Mouse (Mus musculus) gastrocnemius, adult 8-10 months (tissue): Measurements from ENCODE around the gene Gm21970. TPM values are rescaled to one million over a fixed set of nuclear protein-coding genes. Genes with fewer than 3 reads are reported as not detected.

ENCODE experiments used
- DNase-seq, 2 experiments: peaks; one replicate each; pipeline ENCODE4 v3.0.0; 2022; ENCODE audit warnings: low spot score in 2 of 2
- total RNA-seq, 4 experiments: library from RNA; stranded (reverse); gene quantifications; 2 replicates each; pipeline ENCODE4 v1.2.4; 2022

The Gm21970 gene
- total RNA-seq, 4 experiments from 2014 or later: 1.3 TPM; not detected in 3

DNA sequence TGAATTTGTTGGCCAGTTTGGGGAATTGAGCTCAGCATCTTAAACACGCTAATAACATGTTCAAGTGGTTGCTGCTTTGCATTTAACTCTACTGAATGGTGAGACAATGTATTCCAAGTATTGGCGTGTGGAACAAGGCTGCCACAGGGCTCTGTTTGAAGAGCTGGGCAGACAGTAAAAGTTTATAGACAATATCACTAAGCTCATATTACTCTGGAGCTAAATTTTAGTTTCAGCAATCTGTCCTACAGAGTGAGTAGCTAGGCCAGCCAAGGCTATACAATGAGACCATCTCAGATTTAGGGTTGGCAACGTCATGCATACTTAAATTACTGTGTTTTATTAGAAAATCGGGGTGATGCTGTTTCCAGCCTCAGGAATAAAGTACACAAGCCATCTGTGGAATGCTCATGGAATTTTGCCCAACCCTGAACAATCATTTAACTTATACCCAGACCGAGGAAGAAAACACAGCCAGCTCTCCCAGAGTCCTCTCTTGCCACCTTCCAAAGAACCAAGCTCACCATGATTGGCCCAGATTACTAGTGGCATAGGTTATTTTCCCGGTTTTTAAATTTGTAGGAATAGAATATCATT is 10.1 kb downstream of the Gm21970 start:
- no peak for DNase-seq

DNA sequence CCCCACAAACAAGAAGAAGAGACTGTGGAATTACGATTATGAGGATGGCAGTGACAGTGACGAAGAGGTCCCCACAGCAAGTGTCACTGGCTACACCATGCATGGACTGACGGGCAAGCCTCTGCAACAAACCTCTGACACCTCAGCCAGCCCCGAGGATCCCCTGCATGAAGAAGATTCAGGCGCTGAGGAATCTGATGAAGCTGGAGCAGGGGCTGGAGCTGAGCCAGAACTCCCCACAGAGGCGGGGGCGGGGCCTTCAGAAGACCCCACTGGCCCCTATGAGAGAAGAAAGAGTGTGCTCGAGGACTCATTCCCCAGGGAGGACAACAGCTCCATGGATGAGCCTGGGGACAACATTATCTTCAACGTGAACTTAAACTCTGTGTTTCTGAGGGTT is 12.3 kb downstream of the Gm21970 start:
- DNase-seq: no peak

DNA sequence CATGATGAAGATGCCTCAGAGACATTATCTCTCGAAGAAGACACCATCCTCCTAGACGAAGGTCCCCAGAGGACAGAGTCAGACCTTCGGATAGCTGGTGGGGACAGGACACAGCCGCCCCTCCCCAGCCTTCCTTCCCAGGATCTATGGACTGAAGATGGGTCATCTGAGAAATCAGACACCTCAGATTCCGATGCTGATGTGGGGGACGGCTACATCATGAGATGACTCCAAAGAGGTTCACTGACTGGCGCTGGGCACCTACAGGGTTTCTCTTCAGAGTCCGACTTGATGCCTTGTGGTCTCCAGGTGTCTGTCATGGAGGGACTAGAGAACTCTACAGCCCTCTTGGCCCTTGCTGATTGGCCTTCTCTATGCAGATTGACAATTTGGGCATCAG is 12.7 kb downstream of the Gm21970 start:
- no peak for DNase-seq

DNA sequence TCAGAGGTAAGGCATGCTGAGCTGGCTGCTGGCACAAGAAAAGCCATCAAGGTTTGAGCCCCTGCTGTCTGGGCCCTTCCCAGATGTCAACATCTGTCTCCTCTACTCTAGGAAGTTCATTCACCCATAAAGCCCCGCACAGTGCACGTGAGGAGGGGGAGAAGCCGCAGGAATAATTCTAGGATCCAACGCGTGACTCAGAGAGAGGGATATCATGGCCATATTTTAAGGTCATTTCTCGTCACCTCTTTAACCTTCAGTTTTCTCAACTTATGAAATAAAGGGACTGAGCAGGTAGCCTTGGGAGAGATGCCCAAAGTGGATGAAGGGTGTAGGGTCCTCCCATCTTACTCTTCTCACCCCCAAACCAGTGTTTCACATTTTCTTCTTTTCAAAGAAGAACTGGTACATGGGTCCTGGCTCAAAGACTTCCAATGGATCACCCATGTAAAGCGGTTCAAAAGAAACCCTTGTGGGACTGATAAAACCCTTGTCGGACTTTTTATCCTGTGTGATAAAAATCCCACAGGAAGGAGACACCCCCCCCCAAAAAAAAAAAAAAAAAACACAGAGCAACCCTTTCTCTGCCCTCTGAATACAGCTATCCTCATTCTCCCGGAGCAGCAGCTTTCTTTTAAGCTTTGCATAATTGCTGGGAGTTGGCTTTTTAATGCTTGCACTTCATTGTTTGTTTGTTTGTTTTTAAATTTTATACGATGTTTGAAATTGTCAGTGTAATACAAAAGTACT is 13.5 kb downstream of the Gm21970 start:
- DNase-seq: no peak

DNA sequence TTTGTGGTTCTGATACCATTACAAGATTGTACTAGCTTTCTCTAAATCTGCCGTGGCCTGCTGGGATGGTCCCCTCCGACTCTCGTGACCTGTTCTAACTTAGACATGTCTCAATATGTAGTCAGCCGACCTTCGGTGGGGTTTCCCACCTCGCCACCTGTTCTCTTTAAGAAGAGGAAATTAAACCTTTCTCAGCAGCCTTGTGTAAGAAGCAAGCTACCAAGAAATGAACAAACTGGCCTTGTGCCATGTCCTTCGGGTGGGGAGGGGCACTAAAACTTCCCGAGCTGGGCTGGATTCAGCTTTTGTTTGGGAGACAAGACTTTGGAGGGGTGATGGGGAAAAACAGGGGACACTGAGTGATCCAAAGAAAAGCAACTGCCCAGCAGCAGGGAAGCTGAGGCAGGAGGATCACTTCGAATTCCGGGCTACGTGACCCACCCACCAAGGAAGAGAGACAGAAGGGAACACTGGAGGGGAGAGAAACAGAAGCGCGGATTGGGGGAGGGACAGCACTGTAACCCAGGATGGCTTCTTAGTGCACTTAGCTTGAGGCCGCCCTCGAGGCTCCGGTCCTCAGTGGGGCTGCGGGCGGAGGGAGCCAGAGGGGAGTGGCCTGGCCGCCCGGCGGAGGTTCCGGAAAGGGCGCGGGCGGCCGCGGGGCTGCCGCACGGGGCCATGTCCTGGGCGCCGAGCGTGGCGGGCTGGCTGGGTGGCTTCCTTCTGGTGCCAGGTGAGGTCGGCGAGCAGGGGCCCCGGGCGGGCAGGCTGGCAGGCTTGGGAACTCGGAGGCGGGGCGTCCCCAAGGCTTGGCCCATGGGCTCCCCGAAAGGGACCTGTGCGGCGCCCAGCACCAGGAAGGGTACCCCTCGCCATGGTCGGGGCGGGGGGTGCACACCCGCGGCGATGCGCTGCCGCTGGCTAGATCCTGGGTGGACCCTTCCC is 14.4 kb downstream of the Gm21970 start, which contains the start of gene Il10rb:
TSS of gene Il10rb (plus strand) at position 525 of the 945 bp plus-strand sequence.
- peak; percentile 49 to 66 for DNase-seq

DNA sequence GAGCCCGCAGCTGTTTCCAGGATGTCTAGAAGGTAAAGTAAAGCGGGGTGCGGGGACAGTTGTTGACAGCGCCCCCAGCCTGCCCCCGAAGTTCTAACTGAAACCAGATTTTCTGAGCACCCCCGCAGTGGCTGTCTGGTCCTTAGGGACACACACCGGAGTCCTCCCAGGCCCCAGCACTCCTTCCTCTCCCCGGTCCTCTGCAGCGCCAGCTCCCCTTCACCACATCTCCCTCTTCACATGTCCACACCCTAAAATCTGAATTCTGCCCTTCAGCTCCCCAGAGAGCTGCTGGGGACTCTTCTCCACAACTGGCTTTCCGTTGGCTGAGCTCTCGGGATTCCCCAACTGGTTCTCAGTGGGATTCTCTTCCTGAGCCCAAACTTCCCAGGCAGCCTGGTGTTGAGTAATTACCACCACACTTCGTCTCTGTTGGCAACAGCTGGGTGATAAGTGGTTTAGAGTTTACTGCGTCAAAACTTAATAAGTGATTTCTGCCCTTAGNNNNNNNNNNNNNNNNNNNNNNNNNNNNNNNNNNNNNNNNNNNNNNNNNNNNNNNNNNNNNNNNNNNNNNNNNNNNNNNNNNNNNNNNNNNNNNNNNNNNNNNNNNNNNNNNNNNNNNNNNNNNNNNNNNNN is 15.2 kb downstream of the Gm21970 start:
- peak in 1 of 2 experiments; percentile 24 for DNase-seq

DNA sequence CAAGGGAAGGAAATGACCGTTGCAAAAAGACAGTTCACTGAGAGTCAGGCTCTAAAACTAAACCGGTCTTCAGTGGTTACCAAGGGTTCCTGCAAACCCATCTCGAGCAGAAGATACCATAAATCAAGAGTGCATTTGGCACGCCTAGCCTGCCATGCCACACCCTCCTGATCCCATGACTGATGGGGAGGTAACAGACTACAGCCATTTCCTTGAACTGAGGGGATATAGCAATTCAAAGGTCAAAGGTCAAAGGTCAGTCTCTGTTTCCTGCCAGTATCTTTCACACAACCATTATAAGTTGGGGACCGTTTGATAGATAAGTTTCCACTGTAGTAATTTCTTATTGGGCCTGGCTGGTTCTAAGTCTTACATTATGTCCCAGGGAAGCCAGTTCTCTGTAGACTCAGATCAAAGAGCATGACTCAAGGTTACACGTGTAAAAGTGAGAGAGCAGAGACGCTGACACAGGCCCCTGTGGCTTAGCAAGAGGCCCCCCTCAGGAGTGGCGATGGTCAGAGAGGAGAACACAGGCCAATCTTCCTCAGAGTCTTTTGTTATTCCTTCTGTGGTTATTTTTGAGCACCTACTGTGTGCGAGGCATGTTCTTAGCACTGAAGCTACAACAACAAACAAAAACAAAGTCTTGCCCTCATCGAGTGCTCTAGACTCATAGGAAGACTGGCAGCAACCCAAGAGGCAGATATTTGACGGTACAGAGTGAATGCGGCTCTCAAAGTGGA is 21.8 kb downstream of the Gm21970 start:
- DNase-seq: no peak

DNA sequence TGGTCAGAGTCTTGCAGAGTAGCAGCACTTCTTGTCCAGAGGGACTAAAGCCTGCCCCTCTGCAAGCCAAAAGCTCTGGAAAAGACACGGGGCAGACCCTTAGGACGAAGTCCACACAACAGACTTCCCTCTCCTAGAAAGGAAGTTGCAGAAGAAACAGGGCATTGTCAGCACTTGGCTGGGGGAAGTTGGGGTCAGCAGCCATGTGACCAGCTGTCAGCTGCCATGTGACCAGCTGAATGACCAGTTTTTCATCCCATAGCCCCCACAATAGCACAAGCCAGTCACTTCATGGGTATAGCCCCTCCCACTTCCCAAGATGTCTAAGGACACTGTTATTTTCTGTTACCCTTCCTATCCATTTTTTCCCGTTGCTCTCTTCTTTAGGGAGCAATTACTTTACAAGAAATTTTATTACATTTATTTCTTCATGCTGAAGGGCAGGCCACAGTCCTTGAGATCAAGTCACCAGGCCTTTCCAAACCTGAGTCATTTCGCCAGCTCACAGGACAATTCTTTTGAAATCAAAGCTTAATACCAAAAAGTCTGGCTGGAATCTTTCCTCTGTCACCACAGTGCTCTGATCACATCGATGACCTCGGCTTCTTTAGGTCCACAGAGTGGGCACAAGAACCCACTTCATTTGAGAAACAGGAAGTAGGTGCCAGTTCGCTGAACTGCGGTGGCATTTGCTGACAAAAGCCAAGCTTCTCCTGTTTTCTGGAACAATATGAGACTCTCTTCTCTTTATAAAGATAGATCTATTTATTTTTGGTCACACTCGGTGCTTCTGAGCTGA is 24.1 kb downstream of the Gm21970 start:
- DNase-seq: no peak

DNA sequence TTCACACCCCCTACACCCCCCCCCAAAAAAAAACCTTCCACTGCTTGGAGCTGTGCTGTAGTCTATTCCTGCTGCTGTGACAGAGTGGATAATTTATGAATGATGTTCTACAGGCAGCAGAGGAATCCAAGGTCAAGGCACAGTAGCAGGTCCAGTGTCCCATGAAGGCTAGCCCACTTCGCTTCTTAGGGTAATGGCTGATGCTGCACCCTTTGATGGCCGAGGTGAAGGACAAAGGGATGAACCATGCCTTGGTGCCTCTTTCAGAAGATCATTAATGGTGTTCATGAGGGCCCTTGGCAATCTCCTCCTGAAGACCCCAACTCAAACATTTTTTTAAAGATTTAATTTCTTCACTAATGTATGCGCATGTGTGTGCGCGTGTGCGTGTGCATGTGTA is 24.8 kb downstream of the Gm21970 start:
- no peak for DNase-seq

DNA sequence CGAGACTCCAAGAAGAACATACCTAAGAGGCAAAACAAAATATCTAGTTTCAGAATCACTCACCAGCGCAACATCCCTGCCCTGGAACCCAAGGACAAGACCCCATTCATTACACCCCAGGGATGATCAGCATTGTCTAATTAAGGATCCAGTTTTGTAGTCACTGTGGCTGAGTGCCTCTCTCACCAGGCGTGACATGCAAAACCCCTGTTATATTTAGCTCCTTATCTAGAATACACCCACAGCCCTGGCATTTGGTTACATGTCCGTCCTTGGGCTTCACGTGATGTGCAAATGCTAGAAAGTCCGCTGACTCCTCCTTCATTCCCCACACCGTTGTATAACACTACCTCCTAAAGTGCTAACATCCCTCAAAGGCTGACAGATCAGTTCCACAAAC is 25.4 kb downstream of the Gm21970 start:
- DNase-seq: no peak

DNA sequence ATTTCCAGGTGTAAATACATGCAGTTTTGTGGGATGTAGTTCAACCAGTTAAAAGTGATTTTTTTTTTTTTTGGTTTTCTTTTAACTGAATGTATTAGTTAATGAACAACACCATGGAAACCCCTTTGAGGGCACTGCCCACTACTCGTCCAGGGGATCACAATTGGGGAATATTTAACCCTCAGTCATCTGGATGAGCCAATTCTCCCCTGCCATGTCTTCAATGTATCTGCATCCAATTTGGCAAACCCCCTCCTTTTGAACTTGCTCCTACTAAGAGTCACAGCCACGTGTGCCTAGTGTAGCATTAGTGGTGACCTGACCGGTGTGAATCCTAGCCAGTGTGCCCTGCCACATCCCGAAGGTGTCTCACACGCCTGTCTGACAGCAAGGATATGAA is 27.0 kb downstream of the Gm21970 start:
- DNase-seq: no peak

DNA sequence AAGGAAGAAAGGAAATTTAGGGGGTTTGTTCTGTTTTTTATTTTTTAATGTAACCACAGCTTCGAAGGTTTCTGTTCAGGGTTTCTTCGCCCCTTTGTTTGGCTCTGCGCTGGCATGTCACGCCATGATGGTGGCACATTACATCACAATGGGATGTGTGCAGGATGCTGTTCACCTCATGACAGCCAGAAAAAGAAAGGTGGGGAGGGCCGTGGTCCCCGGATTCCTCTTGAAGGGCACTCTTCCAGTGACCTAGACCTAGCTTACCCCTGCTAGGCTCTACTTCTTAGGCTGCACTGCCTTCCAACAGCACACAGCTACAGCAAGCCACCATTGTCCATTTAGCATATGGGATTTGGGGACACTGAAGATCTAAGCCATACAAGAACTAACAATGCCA is 34.3 kb downstream of the Gm21970 start:
- no peak for DNase-seq

DNA sequence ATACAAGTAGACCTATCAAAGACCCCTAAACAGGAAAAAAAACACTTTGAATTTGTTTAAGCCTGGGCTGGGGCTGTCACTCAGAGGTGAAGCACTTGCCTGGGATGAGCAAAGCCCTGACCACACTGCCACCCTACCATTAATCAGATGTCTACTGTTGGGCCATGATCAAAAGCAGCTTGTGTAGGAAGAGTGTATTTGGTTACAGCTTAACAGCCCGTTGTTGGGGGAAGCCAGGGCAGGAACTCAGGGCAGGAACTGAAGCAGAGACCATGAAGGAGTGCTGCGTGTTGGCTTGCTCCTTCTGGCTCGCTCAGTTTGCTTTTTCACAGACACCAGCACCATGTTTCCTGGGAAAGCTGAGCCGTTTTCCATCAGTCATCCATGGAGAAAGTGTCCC is 35.1 kb downstream of the Gm21970 start:
- DNase-seq: no peak

DNA sequence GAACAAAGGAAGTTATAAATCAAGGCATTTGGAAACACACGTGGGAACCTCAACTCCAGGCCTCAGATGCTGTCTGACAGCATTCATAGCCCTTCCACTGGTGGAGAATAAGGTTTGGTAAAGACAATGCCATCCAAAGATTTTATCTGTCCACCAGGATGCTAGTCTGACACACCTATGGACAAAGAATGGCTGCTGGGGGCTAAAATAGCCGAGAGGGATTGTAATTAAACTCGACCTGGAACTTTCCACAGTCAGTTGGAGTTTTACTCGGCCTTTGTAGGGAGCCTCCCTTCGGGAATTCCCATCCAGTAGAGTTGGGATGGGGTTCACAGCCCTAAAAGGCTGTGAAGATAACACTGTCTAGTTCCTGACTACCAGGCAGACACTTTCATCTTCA is 35.9 kb downstream of the Gm21970 start:
- no peak for DNase-seq

DNA sequence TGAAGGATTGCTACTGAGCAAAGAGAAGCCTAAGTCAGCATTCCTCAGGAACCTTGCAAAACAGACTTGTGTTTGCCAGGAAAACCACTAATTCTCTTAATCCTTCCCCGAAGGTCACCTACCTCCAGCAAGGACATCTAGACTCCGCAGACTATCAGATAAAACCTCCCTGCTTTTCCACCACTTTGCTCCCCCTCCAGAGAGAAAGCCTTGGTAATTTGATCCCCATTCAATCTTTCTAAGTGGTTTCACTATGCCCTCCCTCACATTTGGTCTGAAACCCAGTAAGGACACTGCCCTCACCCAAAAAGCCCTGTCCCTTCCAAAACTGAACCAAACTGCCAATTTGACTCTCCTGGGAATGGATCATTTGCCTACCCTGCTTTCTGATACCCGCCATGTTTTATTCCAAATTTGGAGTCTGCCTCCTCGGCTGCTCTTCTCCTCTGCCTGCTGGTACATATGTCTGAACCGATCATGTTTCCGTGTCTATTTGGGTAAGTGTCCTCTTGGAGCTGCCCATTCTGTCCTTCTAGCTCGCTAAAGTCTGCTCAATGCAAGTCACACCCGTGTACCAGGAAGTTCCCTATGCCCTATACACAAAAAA is 36.8 kb downstream of the Gm21970 start:
- DNase-seq: no peak

DNA sequence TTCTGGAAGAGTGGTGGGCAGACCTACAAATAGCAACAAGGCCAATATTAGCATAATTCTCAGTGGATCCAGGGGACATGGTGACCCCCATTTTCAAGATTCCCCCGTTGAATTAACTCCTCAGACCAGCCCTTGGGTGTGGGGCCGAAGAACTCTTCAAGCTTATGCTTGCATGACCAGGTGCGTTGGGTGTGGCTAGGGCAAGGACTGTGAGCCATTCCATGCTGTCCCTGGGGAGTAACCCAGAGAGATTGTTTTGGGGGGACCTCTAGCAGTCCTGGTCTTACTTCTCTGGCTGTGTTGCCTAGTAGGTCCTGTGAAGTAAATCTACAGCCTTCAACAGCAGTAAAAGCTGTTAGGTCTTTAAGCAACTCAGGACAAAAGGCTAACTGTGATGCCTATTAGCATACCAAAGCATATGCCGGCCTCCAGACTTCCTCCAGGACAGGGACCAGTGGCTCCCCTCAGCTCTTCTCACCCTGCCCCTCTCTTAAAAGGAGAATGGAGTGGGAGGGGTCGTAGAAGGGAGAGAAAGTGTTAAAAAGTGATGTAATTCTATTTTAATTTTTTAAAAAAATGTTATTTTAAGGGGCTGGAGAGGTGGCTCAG is 41.3 kb downstream of the Gm21970 start:
- DNase-seq: no peak

DNA sequence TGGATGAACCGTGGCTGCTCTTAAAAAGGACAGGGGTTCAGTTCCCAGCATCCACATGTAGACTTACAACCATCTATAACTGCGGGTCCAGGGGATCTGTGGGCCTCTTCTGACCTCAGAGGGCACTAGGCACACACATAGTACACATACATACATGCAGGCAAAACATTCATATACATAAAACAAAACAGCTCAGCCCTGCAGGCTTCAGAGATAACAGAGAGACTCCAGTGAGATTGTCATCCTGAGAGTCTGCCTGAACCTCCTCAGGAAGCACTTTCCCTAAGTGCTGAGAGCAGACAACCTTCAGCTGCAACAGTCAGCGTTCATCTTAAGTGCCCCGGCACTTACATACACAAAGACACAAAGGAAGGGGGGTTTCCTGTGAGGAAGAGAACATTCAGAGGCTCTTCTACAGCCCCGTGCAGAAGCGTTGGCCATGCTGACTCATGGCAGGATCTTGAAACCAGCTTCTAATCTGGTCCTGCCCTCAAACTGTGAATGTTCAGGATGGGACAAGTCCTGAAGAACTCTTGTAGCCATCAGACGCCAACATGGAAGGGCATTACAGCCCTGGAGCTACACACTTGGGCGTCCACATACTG is 41.9 kb downstream of the Gm21970 start:
- no peak for DNase-seq

DNA sequence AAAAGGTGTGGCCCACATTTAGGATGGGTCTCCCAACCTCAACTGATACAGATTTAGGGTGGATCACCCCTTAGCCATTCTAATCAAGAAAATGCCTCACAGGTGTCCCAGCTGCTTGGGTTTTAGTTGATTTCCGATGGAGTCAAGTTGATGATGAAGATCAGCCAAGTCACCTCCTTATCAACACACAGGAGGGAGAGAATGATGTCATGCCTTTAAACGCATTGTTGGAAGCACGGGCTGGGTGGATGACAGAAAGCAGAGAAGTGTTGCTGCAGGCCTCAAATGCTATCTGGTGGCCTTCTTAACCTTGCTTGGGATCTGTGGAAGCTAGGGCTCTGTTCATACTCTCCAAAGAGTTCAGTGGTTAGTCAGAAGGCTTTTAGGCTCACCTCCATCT is 42.6 kb downstream of the Gm21970 start:
- no peak for DNase-seq

DNA sequence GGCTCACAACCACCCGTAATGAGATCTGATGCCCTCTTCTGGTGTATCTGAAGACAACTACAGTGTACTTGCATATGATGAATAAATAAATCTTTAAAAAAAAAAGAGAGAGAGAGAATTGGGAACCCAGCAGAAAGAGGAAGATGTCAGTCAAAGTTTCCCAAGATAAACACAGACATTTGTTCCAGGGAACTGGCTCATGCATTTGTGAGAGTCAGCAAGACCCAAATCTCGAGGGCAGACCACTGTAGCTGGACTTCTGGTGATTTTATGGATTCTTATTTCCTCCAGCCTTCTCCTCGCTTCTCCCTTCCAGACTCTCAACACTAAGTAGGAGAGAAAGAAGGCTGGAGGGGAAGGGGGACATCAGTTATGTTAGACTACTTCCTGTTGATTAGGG is 46.6 kb downstream of the Gm21970 start:
- DNase-seq: no peak
